In the genomic region with DNA sequence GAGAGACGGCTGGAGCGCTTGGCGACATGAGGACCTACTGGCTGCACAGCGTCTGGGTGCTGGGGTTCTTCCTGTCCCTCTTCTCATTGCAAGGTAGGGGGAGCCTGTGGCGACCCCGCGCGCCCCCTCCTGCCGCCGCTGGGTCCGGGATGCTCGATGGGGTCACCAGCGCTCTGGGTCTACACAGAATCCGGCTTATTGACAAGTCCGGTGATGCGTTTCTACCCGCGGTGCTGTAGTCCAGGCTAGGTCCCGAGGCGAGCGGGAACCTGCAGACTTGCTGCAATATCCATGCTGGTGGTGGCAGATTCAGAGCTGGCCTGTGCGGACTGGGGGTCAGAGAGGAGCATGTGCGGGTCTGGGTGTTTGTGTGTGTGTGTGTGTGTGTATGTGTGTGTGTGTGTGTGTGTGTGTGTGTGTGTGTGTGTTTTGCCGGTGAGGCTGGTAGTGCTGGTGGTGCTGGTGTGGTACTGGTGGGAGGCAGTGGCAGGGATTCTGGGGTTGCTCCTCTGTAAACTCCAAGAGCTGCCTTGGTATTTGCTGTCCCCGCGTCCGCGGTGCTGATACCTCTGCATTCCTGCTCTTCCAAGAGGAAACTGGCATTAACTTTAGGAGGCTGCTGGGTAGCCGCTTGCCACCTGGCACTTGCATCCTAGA, we compare ENCODE assay signal across 9 mouse cellular contexts. TPM values are rescaled to one million over a fixed set of nuclear protein-coding genes. Genes with fewer than 3 reads are reported as not detected.
A peak's percentile ranks its signal among the peaks of the same experiment; 100 is the strongest.
DNase-seq lines count a peak whose midpoint lies in the region; ATAC-seq and TF ChIP-seq lines count a peak whose summit lies in the region.
"Had no signal": no experiment of that assay in that cellular context is flagged by ENCODE, and none has a peak within 500 bp of the region (broad histone marks: within the 10 kb centered on the region; RNA-seq: fewer than 3 reads in every experiment).

No protein-coding gene starts in this region.

- H3K27ac ChIP-seq in ES-Bruce4 (ENCODE audit: insufficient read depth, low read length) = no peak overlapping the region
- no peak overlapping the region for H3K27ac ChIP-seq in embryonic facial prominence, embryonic 12.5 days
- no peak overlapping the region for H3K27ac ChIP-seq in intestine, embryonic 14.5 days (ENCODE audit: low read depth)
- H3K27ac ChIP-seq in liver, embryonic 13.5 days = no peak overlapping the region

- no peak for TF ChIP-seq EP300 in ES-Bruce4 (IDR thresholded peaks at IDR 0.05; ENCODE audit: insufficient read depth, low read depth, low read length)

- no peaks in the 10 kb centered on the region for H3K9me3 ChIP-seq in ES-Bruce4 (replicated peaks; ENCODE audit: control insufficient read depth, insufficient read depth, low read length, poor library complexity, severe bottlenecking)
- H3K9me3 ChIP-seq in embryonic facial prominence, embryonic 12.5 days = no peaks in the 10 kb centered on the region
- H3K9me3 ChIP-seq in intestine, embryonic 14.5 days (ENCODE audit: control insufficient read depth, low read length) = no peaks in the 10 kb centered on the region
- no peaks in the 10 kb centered on the region for H3K9me3 ChIP-seq in liver, embryonic 13.5 days (replicated peaks)

- no peak for TF ChIP-seq POLR2A in ES-Bruce4 (IDR thresholded peaks at IDR 0.05; ENCODE audit: insufficient read depth, low read length)

- peak; percentile 8 to 22 for DNase-seq in adrenal gland, adult (ENCODE audit: inconsistent age in 2 of 2, low spot score in 1 of 2)
- DNase-seq in adrenal gland, adult 8-10 months = no peak
- peak; percentile 69 for DNase-seq in intestine, embryonic 14.5 days (ENCODE audit: low spot score)
- no peak for DNase-seq in liver, embryonic 13.5 days
- DNase-seq in right cerebral cortex, postnatal 36 days (ENCODE audit: low spot score in 2 of 2) = peak; percentile 30 to 36

- ATAC-seq in embryonic facial prominence, embryonic 12.5 days (ENCODE audit: insufficient number of reproducible peaks, insufficient read depth, low FRiP score, low TSS enrichment) = peak; percentile 48
- peak; percentile 56 for ATAC-seq in intestine, embryonic 14.5 days (replicated peaks; ENCODE audit: low FRiP score, low TSS enrichment, low read depth)
- no peak for ATAC-seq in liver, embryonic 13.5 days (ENCODE audit: low read depth)
- no peak for ATAC-seq in CD4-positive, CD25-positive, alpha-beta regulatory T cell, adult 4 months

- no peaks in the 10 kb centered on the region for H3K4me1 ChIP-seq in ES-Bruce4 (ENCODE audit: control insufficient read depth, insufficient read depth, low read length)
- peaks cover 6% of the 10 kb centered on the region for H3K4me1 ChIP-seq in embryonic facial prominence, embryonic 12.5 days
- H3K4me1 ChIP-seq in intestine, embryonic 14.5 days (replicated peaks; ENCODE audit: control insufficient read depth, insufficient read depth, low read length) = no peaks in the 10 kb centered on the region
- H3K4me1 ChIP-seq in liver, embryonic 13.5 days (replicated peaks) = no peaks in the 10 kb centered on the region

- no peaks in the 10 kb centered on the region; the same call in 1 of the 2 replicates for H3K27me3 ChIP-seq in ES-Bruce4 (ENCODE audit: control insufficient read depth, insufficient read depth, low read length, poor library complexity, severe bottlenecking)
- H3K27me3 ChIP-seq in embryonic facial prominence, embryonic 12.5 days = no peaks in the 10 kb centered on the region
- no peaks in the 10 kb centered on the region for H3K27me3 ChIP-seq in intestine, embryonic 14.5 days (replicated peaks; ENCODE audit: control insufficient read depth, insufficient read depth, low read length)
- peaks cover 4% of the 10 kb centered on the region for H3K27me3 ChIP-seq in liver, embryonic 13.5 days

- peak overlapping the region; percentile 99 for H3K4me2 ChIP-seq in embryonic facial prominence, embryonic 12.5 days (replicated peaks)
- peak overlapping the region; percentile 94 for H3K4me2 ChIP-seq in intestine, embryonic 14.5 days (ENCODE audit: low read length)
- peak overlapping the region; percentile 54 for H3K4me2 ChIP-seq in liver, embryonic 13.5 days

- H3K4me3 ChIP-seq in ES-Bruce4 (ENCODE audit: low read depth, low read length) = peak overlapping the region; percentile 81
- H3K4me3 ChIP-seq in embryonic facial prominence, embryonic 12.5 days = peak overlapping the region; percentile 51
- peak overlapping the region; percentile 47 for H3K4me3 ChIP-seq in intestine, embryonic 14.5 days (ENCODE audit: low read depth, low read length)
- H3K4me3 ChIP-seq in liver, embryonic 13.5 days (replicated peaks) = peak overlapping the region; percentile 27
- H3K4me3 ChIP-seq: erythroblast, embryonic 14.5 days had no signal

- no peaks in the 10 kb centered on the region for H3K36me3 ChIP-seq in ES-Bruce4 (ENCODE audit: control insufficient read depth, insufficient read depth, low read length, poor library complexity, severe bottlenecking)
- no peaks in the 10 kb centered on the region for H3K36me3 ChIP-seq in embryonic facial prominence, embryonic 12.5 days
- no peaks in the 10 kb centered on the region for H3K36me3 ChIP-seq in intestine, embryonic 14.5 days (ENCODE audit: control insufficient read depth, insufficient read depth, low read length)
- no peaks in the 10 kb centered on the region for H3K36me3 ChIP-seq in liver, embryonic 13.5 days

- no peak overlapping the region for H3K9ac ChIP-seq in ES-Bruce4 (ENCODE audit: low read depth, poor library complexity, severe bottlenecking)
- peak overlapping the region; percentile 54 for H3K9ac ChIP-seq in embryonic facial prominence, embryonic 12.5 days
- peak overlapping the region; percentile 38 for H3K9ac ChIP-seq in intestine, embryonic 14.5 days (ENCODE audit: low read length)
- H3K9ac ChIP-seq in liver, embryonic 13.5 days = no peak overlapping the region

- TF ChIP-seq CTCF in ES-Bruce4 (IDR thresholded peaks at IDR 0.05; ENCODE audit: low read depth, low read length) = no peak

- under 1% methylated on average over 28 of the region's 29 CpGs for WGBS in embryonic facial prominence, embryonic 12.5 days
- WGBS in intestine, embryonic 14.5 days = 1% methylated on average over 20 of the region's 29 CpGs
- WGBS in liver, embryonic 13.5 days (ENCODE audit: insufficient replicate concordance) = 3% methylated on average over 28 of the region's 29 CpGs

RNA-seq across cellular contexts. Expression of a gene that starts 0.6 kb away (rescaled TPM):
- 10 to 100 TPM in 2 of 4 experiments, 1 to 10 TPM in 2; 9.0 to 20.8 (median 14.2) TPM for total RNA-seq in adrenal gland, adult 8-10 months (2022)
- not detected in 2 replicates for polyA plus RNA-seq in ES-Bruce4 (2011; ENCODE audit: insufficient read depth, insufficient read length, low read depth, missing spikeins)
- 9.7 and 11.5 TPM in 2 replicates for polyA plus RNA-seq in embryonic facial prominence, embryonic 12.5 days (2016; fragmentation: Nextera tagmentation; extraction: Ambion mirVana)
- 5.4 and 5.6 TPM in 2 replicates for polyA plus RNA-seq in intestine, embryonic 14.5 days (2014; fragmentation: Nextera tagmentation; extraction: Ambion mirVana)
- 0.06 and 0.21 TPM in 2 replicates for polyA plus RNA-seq in liver, embryonic 13.5 days (2015; fragmentation: Nextera tagmentation; extraction: Ambion mirVana)
- not detected for polyA plus RNA-seq in CD4-positive, CD25-positive, alpha-beta regulatory T cell, adult 4 months (2017; shearing (Covaris generic))
- polyA plus RNA-seq: erythroblast, embryonic 14.5 days had no signal

Comparison
In these comparisons a context has a peak if more than half of its experiments do, and no peak if none do; other contexts are left out.
1. DNase-seq: peak in adrenal gland, adult (2 of 2), intestine, embryonic 14.5 days (single experiment) and right cerebral cortex, postnatal 36 days (2 of 2); none in adrenal gland, adult 8-10 months (single experiment) and liver, embryonic 13.5 days (single experiment).
2. H3K4me3 ChIP-seq: peak in every context shown above with its lines; median percentile 81 in ES-Bruce4; 51 in embryonic facial prominence, embryonic 12.5 days; 47 in intestine, embryonic 14.5 days; 27 in liver, embryonic 13.5 days.
3. H3K9ac ChIP-seq: peak in embryonic facial prominence, embryonic 12.5 days (single experiment) and intestine, embryonic 14.5 days (single experiment); none in ES-Bruce4 (single experiment) and liver, embryonic 13.5 days (single experiment).
4. ATAC-seq: peak in embryonic facial prominence, embryonic 12.5 days (single experiment) and intestine, embryonic 14.5 days (single experiment); none in liver, embryonic 13.5 days (single experiment) and CD4-positive, CD25-positive, alpha-beta regulatory T cell, adult 4 months (single experiment).
5. Peak in every context shown above with its lines, with median percentiles within 50 percentile points of each other: H3K4me2 ChIP-seq.